Mouse (Mus musculus): Measurements from ENCODE around the gene Gm21985. TPM values are rescaled to one million over a fixed set of nuclear protein-coding genes. Genes with fewer than 3 reads are reported as not detected.

The Gm21985 gene
- polyA plus RNA-seq, 1 experiment from 2014 or later = 0.08 TPM

DNA sequence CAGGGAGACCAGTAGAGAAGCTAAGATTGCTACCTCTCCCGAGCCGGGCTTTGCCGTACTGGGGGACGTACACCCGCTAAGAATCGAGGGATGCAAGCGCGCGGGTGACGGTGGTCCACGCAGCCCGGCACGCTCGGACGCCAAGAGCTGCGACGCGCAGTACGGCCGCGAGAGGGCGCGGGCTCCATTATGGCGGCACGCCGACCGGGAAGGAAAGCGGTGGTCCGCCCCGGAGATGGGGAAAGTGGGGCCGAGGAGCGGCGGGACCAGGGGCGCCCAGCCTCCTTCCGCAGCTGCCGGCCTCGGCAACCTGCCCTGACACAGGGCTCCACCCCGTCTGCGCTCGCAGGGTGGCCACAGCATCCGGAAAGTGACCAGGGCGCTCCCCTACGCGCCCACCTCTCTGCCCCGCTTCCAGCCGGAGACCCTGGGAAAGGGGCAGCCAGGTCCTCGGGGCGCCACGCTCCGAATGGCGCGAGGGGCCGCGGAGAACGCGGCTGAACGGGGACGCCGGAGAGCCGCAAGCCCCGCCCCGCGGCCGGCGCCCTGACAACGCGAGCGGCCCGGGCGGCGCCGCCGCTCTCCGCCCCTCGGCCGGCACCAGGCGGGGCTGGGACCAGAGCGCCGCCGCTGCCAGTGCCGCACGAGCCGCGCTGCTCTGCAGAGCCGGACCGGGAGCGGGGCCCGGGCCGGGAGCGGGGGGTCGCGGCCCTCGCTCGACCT lies 26.7 kb upstream of the Gm21985 start, which contains the start of gene Lpcat4:
Lpcat4 (plus strand) TSS at position 257 of the 723 bp plus-strand sequence.
- peak within 1 kb of the TSS; percentile 82 for H3K4me2 ChIP-seq (ENCODE audit: low read depth, severe bottlenecking)
- no peaks in the 10 kb centered on the region for H3K9me3 ChIP-seq (ENCODE audit: control insufficient read depth, low read length)
- ATAC-seq (ENCODE audit: insufficient number of reproducible peaks, low FRiP score, low TSS enrichment, low read depth) (peak; percentile 80), DNase-seq (ENCODE audit: low spot score) (peak; percentile 94)
- 0 out of 2 replicates have a peak, but pooled peaks cover 5% of the 10 kb centered on the region for H3K4me1 ChIP-seq (ENCODE audit: control insufficient read depth, insufficient read depth, low read length)
- under 1% methylated on average over 81 of the region's 94 CpGs for WGBS
- no peaks in the 10 kb centered on the region for H3K27me3 ChIP-seq (ENCODE audit: control insufficient read depth, insufficient read depth, low read length)
- H3K9ac ChIP-seq (ENCODE audit: low read length) = peak within 1 kb of the TSS; percentile 86
- H3K36me3 ChIP-seq (ENCODE audit: control insufficient read depth, insufficient read depth, low read length) = no peaks in the 10 kb centered on the region
- H3K4me3 ChIP-seq (ENCODE audit: low read depth, low read length) = peak within 1 kb of the TSS; percentile 64
- H3K27ac ChIP-seq (replicated peaks; ENCODE audit: low read depth, low read length) = peak within 1 kb of the TSS; percentile 93

DNA sequence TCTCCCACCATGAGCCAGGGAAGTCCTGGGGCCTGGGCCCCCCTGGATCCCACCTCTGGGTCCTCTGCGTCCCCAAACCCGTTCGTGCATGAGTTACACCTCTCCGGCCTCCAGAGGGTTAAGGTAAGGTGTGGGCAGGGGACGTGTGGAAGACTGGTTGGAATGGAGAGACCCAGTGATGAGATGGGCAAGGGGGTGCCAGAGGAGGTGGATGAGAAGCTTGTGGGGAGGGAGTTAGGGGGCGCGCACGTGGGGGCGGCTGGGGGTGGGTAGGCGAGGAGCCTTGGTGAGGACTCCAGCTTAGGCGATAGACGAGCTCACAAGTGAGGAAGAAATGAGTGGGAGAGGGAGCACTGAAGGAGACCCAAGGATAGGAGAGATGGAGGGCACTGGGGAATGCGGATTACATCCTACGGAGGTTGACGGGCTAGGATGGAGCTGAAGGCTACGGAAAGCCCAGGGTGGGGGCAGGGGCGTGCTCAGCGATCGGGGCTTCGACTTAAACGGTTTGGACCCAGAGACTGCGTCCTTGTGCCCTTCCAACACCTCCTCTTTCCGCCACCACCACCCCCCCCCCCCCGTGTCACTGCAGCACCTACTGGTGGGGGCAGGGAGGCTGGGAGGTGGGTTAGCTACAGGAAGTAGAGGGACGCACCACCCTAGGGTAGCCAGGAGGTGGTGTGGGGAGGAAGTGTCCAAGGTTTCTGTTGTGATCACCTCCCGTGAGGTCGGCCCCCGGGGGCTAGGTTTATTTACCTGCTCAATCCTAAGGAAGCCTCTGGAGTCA lies 26.0 kb upstream of the Gm21985 start:
- peak overlapping the region; percentile 82 for H3K4me2 ChIP-seq (ENCODE audit: low read depth, severe bottlenecking)
- peak overlapping the region; percentile 64 for H3K4me3 ChIP-seq (ENCODE audit: low read depth, low read length)
- 0 out of 2 replicates have a peak, but pooled peaks cover 5% of the 10 kb centered on the region for H3K4me1 ChIP-seq (ENCODE audit: control insufficient read depth, insufficient read depth, low read length)
- H3K9me3 ChIP-seq (ENCODE audit: control insufficient read depth, low read length) = no peaks in the 10 kb centered on the region
- peak overlapping the region; percentile 86 for H3K9ac ChIP-seq (ENCODE audit: low read length)
- no peaks in the 10 kb centered on the region for H3K36me3 ChIP-seq (ENCODE audit: control insufficient read depth, insufficient read depth, low read length)
- ATAC-seq (ENCODE audit: insufficient number of reproducible peaks, low FRiP score, low TSS enrichment, low read depth) (peak; percentile 35), DNase-seq (ENCODE audit: low spot score) (peak; percentile 59)
- H3K27me3 ChIP-seq (ENCODE audit: control insufficient read depth, insufficient read depth, low read length) = no peaks in the 10 kb centered on the region
- peak overlapping the region; percentile 93 for H3K27ac ChIP-seq (replicated peaks; ENCODE audit: low read depth, low read length)
- 0% methylated on average over 27 of the region's 28 CpGs for WGBS

GRCm38 (mm10) chr2:112241787-112242186 lies 24.3 kb upstream of the Gm21985 start:
- 79% methylated on average over 14 of the region's 14 CpGs for WGBS

DNA sequence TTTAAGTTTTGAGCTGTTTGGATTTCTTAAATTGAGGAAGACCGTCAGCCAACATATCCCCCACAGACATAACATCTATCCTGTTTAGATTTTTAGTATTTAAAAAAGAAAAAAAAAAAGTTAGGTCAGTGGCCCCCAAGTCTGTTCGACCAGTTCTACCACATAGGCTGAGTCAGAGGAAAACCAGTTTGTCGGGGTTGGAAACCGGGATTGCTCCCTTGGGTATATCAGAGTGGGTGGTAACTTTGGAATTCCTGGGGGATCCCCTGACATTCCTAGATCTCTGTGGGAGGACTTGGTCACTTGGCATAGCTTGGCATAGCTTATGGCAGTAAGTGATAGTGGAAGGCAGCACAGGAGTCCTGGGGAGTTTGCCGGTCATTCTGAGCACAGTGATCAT lies 20.8 kb upstream of the Gm21985 start:
- H3K36me3 ChIP-seq (ENCODE audit: control insufficient read depth, insufficient read depth, low read length) = no peaks in the 10 kb centered on the region
- no peaks in the 10 kb centered on the region for H3K27me3 ChIP-seq (ENCODE audit: control insufficient read depth, insufficient read depth, low read length)
- DNase-seq (ENCODE audit: low spot score) = no peak
- H3K4me1 ChIP-seq (ENCODE audit: control insufficient read depth, insufficient read depth, low read length) = 0 out of 2 replicates have a peak, but pooled peaks cover 5% of the 10 kb centered on the region
- H3K27ac ChIP-seq (replicated peaks; ENCODE audit: low read depth, low read length) = no peak overlapping the region
- H3K9me3 ChIP-seq (ENCODE audit: control insufficient read depth, low read length) = no peaks in the 10 kb centered on the region
- no peak for ATAC-seq (ENCODE audit: insufficient number of reproducible peaks, low FRiP score, low TSS enrichment, low read depth)
- H3K9ac ChIP-seq (ENCODE audit: low read length) = no peak overlapping the region
- WGBS = 85% methylated on average over 5 of the region's 5 CpGs
- no peak overlapping the region for H3K4me2 ChIP-seq (ENCODE audit: low read depth, severe bottlenecking)
- H3K4me3 ChIP-seq (ENCODE audit: low read depth, low read length) = no peak overlapping the region

More at GRCm38 (mm10) chr2:112241787-112242186, 24.3 kb upstream of the Gm21985 start:
- no peak for DNase-seq (ENCODE audit: low spot score)
- no peak overlapping the region for H3K27ac ChIP-seq (replicated peaks; ENCODE audit: low read depth, low read length)
- no peak overlapping the region for H3K9ac ChIP-seq (ENCODE audit: low read length)
- ATAC-seq (ENCODE audit: insufficient number of reproducible peaks, low FRiP score, low TSS enrichment, low read depth) = no peak
- H3K4me2 ChIP-seq (ENCODE audit: low read depth, severe bottlenecking) = no peak overlapping the region
- 0 out of 2 replicates have a peak, but pooled peaks cover 5% of the 10 kb centered on the region for H3K4me1 ChIP-seq (ENCODE audit: control insufficient read depth, insufficient read depth, low read length)
- no peaks in the 10 kb centered on the region for H3K27me3 ChIP-seq (ENCODE audit: control insufficient read depth, insufficient read depth, low read length)
- no peaks in the 10 kb centered on the region for H3K36me3 ChIP-seq (ENCODE audit: control insufficient read depth, insufficient read depth, low read length)
- no peaks in the 10 kb centered on the region for H3K9me3 ChIP-seq (ENCODE audit: control insufficient read depth, low read length)
- no peak overlapping the region for H3K4me3 ChIP-seq (ENCODE audit: low read depth, low read length)

DNA sequence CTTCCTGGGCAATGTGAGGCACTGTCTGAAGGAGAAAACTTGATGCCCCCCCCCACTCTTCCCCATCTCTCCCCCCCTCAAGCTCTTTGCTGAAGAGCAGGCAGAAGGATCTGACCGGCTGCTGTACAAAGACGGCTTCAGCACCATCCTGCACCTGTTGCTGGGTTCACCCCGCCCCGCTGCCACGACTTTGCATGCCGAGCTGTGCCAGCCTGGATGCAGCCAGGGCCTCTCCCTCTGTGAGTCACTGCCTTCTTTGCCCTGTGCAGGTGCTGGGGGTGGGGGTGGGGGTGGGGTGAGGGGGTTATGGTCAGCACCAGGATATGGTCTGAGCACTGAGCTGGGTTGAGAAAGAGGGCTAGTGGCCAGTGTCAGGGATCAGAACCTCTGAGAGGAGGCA lies 19.9 kb upstream of the Gm21985 start:
- ATAC-seq (ENCODE audit: insufficient number of reproducible peaks, low FRiP score, low TSS enrichment, low read depth) = no peak
- 90% methylated on average over 6 of the region's 6 CpGs for WGBS

DNA sequence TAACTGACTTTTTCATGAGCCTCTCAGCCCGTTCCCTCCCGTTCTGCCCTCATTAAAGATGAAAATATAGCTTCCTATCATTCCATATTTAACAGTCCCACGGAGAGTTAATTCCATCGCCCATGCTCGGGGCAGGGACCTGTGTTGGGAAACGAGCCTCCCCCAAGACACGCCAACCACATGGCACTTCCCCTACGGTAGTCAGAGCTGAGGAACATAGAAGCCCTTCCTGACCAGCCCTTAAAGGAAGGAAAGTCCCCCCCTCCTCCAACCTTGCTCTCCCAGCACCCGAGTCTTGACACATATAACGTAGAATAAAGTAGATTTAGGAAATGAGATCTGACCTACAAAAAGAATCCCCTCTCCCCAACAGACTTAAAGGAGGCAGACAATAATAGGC lies 18.8 kb upstream of the Gm21985 start:
- DNase-seq (ENCODE audit: low spot score) (no peak), ATAC-seq (ENCODE audit: insufficient number of reproducible peaks, low FRiP score, low TSS enrichment, low read depth) (no peak)
- H3K9ac ChIP-seq (ENCODE audit: low read length) = no peak overlapping the region
- no peaks in the 10 kb centered on the region for H3K36me3 ChIP-seq (ENCODE audit: control insufficient read depth, insufficient read depth, low read length)
- no peak overlapping the region for H3K4me3 ChIP-seq (ENCODE audit: low read depth, low read length)
- H3K27ac ChIP-seq (replicated peaks; ENCODE audit: low read depth, low read length) = no peak overlapping the region
- H3K9me3 ChIP-seq (ENCODE audit: control insufficient read depth, low read length) = no peaks in the 10 kb centered on the region
- no peaks in the 10 kb centered on the region for H3K4me1 ChIP-seq (ENCODE audit: control insufficient read depth, insufficient read depth, low read length)
- no peaks in the 10 kb centered on the region for H3K27me3 ChIP-seq (ENCODE audit: control insufficient read depth, insufficient read depth, low read length)
- no peak overlapping the region for H3K4me2 ChIP-seq (ENCODE audit: low read depth, severe bottlenecking)
- WGBS = 88% methylated on average over 10 of the region's 10 CpGs

More for the DNA sequence above, 19.9 kb upstream of the Gm21985 start:
- no peak for DNase-seq (ENCODE audit: low spot score)
- H3K4me2 ChIP-seq (ENCODE audit: low read depth, severe bottlenecking) = no peak overlapping the region
- no peak overlapping the region for H3K4me3 ChIP-seq (ENCODE audit: low read depth, low read length)
- H3K27ac ChIP-seq (replicated peaks; ENCODE audit: low read depth, low read length) = no peak overlapping the region
- H3K9ac ChIP-seq (ENCODE audit: low read length) = no peak overlapping the region
- H3K36me3 ChIP-seq (ENCODE audit: control insufficient read depth, insufficient read depth, low read length) = no peaks in the 10 kb centered on the region
- no peaks in the 10 kb centered on the region for H3K4me1 ChIP-seq (ENCODE audit: control insufficient read depth, insufficient read depth, low read length)
- no peaks in the 10 kb centered on the region for H3K27me3 ChIP-seq (ENCODE audit: control insufficient read depth, insufficient read depth, low read length)
- H3K9me3 ChIP-seq (ENCODE audit: control insufficient read depth, low read length) = no peaks in the 10 kb centered on the region

DNA sequence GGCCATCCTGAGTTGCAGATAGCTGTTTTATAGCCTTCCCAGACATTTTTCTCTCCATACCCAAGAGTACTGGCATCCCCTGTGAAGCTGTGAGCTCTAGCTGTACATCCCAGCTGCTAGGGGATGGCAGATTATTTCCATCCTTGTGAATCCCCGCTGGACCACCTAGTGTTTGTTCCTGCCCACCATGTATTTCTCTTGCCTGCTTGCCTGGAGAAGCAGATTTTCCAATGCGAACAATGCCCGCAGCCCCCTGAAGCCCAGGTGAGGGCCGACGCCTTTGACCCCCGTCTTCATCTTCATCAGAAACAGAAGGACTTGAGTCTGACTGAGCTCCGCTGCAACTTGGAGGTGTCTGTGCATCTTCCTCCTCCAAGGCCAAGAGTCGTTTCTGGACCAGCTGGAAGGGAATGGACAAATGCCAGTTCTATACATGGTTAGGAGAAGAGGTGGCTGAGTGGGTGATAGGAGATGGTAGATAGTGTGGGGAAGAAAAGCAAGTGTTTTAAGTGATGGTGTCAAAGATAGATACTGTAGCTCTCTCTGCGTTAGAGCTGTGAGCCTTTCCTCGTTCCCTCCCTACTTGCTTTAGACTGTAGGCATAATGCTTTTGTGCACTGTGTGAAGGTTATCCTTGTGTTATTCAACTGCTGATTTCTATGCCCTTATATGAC lies 16.2 kb upstream of the Gm21985 start:
- no peak overlapping the region for H3K27ac ChIP-seq (replicated peaks; ENCODE audit: low read depth, low read length)
- ATAC-seq (ENCODE audit: insufficient number of reproducible peaks, low FRiP score, low TSS enrichment, low read depth) (no peak), DNase-seq (ENCODE audit: low spot score) (no peak)
- no peak overlapping the region for H3K4me3 ChIP-seq (ENCODE audit: low read depth, low read length)
- 90% methylated on average over 10 of the region's 10 CpGs for WGBS
- no peaks in the 10 kb centered on the region for H3K4me1 ChIP-seq (ENCODE audit: control insufficient read depth, insufficient read depth, low read length)
- H3K4me2 ChIP-seq (ENCODE audit: low read depth, severe bottlenecking) = no peak overlapping the region
- H3K27me3 ChIP-seq (ENCODE audit: control insufficient read depth, insufficient read depth, low read length) = no peaks in the 10 kb centered on the region
- no peak overlapping the region for H3K9ac ChIP-seq (ENCODE audit: low read length)
- no peaks in the 10 kb centered on the region for H3K9me3 ChIP-seq (ENCODE audit: control insufficient read depth, low read length)
- H3K36me3 ChIP-seq (ENCODE audit: control insufficient read depth, insufficient read depth, low read length) = no peaks in the 10 kb centered on the region
